Mouse (Mus musculus) brain, embryonic 14.5 days (tissue): ENCODE measurements around the gene Fcgbp.

Source experiments
- CTCF ChIP-seq: fragments of 200-500 bp; IDR thresholded peaks from 2 replicates; pipeline ENCODE4 v1.5.1; 2012; ENCODE audit warnings: inconsistent platforms, mild to moderate bottlenecking, moderate library complexity, borderline replicate concordance; ENCODE audit not compliant: insufficient read depth, insufficient read length; ENCODE audit errors: extremely low read depth
- POLR2A ChIP-seq: fragments of 200-500 bp; IDR thresholded peaks from 2 replicates; pipeline ENCODE4 v1.6.1; 2012; ENCODE audit warnings: mild to moderate bottlenecking, inconsistent platforms, borderline replicate concordance; ENCODE audit not compliant: poor library complexity, insufficient read depth, insufficient read length, severe bottlenecking; ENCODE audit errors: extremely low read depth

DNA sequence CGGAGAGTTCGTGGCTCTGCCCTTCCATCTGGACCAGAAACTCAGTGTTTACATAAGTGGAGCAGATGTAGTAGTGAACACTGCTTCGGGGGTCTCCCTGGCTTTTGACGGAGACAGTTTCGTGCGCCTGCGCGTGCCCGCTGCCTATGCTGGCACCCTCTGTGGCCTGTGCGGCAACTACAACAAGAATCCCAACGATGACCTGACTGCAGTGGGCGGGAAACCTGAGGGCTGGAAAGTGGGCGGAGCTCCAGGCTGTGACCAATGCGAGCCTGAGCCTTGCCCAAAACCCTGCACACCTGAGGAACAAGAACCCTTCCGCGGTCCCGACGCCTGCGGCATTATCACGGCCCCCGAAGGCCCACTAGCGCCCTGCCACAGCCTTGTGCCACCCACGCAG lies 33.6 kb downstream of the Fcgbp start:
- TF ChIP-seq CTCF, result no peak
- no peak for TF ChIP-seq POLR2A
